Mouse (Mus musculus): ENCODE measurements around the gene Cfap97d1. TPM values are rescaled to one million over a fixed set of nuclear protein-coding genes. Genes with fewer than 3 reads are reported as not detected.
A peak's percentile ranks its signal among the peaks of the same experiment; 100 is the strongest.

The Cfap97d1 gene
- total RNA-seq, 1 experiment from 2014 or later, result not detected

- ATAC-seq (replicated peaks in 1 of 2; ENCODE audit: insufficient read depth in 1 of 2, low FRiP score in 2 of 2, low TSS enrichment in 1 of 2, low read depth in 1 of 2, poor library complexity in 2 of 2, severe bottlenecking in 2 of 2), result peak; percentile 78 to 81
These were observed 57.4 kb downstream of the Cfap97d1 start, which contains the start of gene Cd300lg for GRCm38 (mm10) chr11:102041350-102041949. Gene Cd300lg (plus strand): TSS chr11:102041509.

Other genes with a start within 250 kb of the Cfap97d1 start
- gene Etv4, start 198.9 kb upstream of the Cfap97d1 start, total RNA-seq (2017), result not detected in 2 replicates
- gene Meox1, start 89.9 kb upstream of the Cfap97d1 start, total RNA-seq (2017), result not detected in 2 replicates
- not detected in 2 replicates for gene Sost, start 17.3 kb upstream of the Cfap97d1 start, total RNA-seq (2017)
- 3.1 and 3.3 TPM in 2 replicates for gene Dusp3, start 2.7 kb downstream of the Cfap97d1 start, total RNA-seq (2017)
- gene Mpp3, start 44.2 kb downstream of the Cfap97d1 start, total RNA-seq (2017), result 0.19 and 0.40 TPM in 2 replicates
- gene Cd300lg, start 57.2 kb downstream of the Cfap97d1 start, total RNA-seq (2017), result not detected in 2 replicates
- gene Mpp2, start 104.2 kb downstream of the Cfap97d1 start, total RNA-seq (2017), result 0.13 and 4.1 TPM in 2 replicates
- gene Ppy, start 117.0 kb downstream of the Cfap97d1 start, total RNA-seq (2017), result not detected in 2 replicates
- not detected in 2 replicates for gene Pyy, start 123.6 kb downstream of the Cfap97d1 start, total RNA-seq (2017)
- gene Nags, start 161.2 kb downstream of the Cfap97d1 start, total RNA-seq (2017), result 0.31 and 0.65 TPM in 2 replicates
- 13.6 and 14.8 TPM in 2 replicates for gene Tmem101, start 172.1 kb downstream of the Cfap97d1 start, total RNA-seq (2017)
- gene Lsm12, start 201.0 kb downstream of the Cfap97d1 start, total RNA-seq (2017), result 50.5 and 74.3 TPM in 2 replicates
- 27.8 and 42.7 TPM in 2 replicates for gene G6pc3, start 205.3 kb downstream of the Cfap97d1 start, total RNA-seq (2017)
- 13.2 and 25.3 TPM in 2 replicates for gene Hdac5, start 245.9 kb downstream of the Cfap97d1 start, total RNA-seq (2017)

Measured in hematopoietic stem cell, adult 5-6 weeks (primary cell).